Mouse (Mus musculus) bone marrow, adult 2 months (tissue): Measurements from ENCODE around the gene Vrk2.

Experiments used
- CTCF ChIP-seq: fragments of 200-500 bp; IDR thresholded peaks from 2 replicates; pipeline ENCODE4 v1.5.1; 2011; ENCODE audit warnings: low read length, control low read depth; ENCODE audit not compliant: control insufficient read depth, insufficient read depth
- POLR2A ChIP-seq: fragments of 200-500 bp; IDR thresholded peaks from 2 replicates; pipeline ENCODE4 v1.6.1; 2011; ENCODE audit warnings: low read depth, mild to moderate bottlenecking, control low read depth, low read length, borderline replicate concordance; ENCODE audit not compliant: control insufficient read depth

GRCm38 (mm10) chr11:26450636-26451035 is 143.2 kb downstream of the Vrk2 start:
- TF ChIP-seq POLR2A (no peak), CTCF (no peak)
